Mouse (Mus musculus) forebrain, embryonic 16.5 days (tissue): ENCODE measurements at regions not wholly inside any gene's neighbourhood (a gene's known extent, or its start where the extent isn't known, plus 50 kb on each side); places are given as distances from the start of the nearest gene placed in this dataset.
A peak's percentile ranks its signal among the peaks of the same experiment; 100 is the strongest.

Experiments used
- ATAC-seq: fragments of 200-750 bp; cut with Nextera tagmentation; 2 replicates; pipeline ENCODE4 v1.8.0; 2017; ENCODE audit warnings: mild to moderate bottlenecking, moderate library complexity
- H3K27ac ChIP-seq: fragments of 300-500 bp; sonication (generic); 2 replicates; pipeline ENCODE4 v1.5.1; 2014; ENCODE audit warnings: low read length, control low read depth
- H3K27me3 ChIP-seq: fragments of 300-500 bp; sonication (generic); replicated peaks from 2 replicates; pipeline ENCODE4 v1.6.1; 2014; ENCODE audit warnings: low read length; ENCODE audit not compliant: control insufficient read depth, insufficient read depth
- H3K36me3 ChIP-seq: fragments of 300-500 bp; sonication (generic); 2 replicates; pipeline ENCODE4 v1.6.1; 2014; ENCODE audit not compliant: control insufficient read depth, insufficient read depth
- H3K4me1 ChIP-seq: fragments of 300-500 bp; sonication (generic); replicated peaks from 2 replicates; pipeline ENCODE4 v1.6.1; 2014; ENCODE audit warnings: low read length; ENCODE audit not compliant: control insufficient read depth, insufficient read depth
- H3K4me2 ChIP-seq: fragments of 300-500 bp; sonication (generic); 2 replicates; pipeline ENCODE4 v1.6.1; 2014; ENCODE audit warnings: mild to moderate bottlenecking, low read length, control low read depth
- H3K4me3 ChIP-seq: fragments of 300-500 bp; sonication (generic); replicated peaks from 2 replicates; pipeline ENCODE4 v1.5.1; 2014; ENCODE audit warnings: mild to moderate bottlenecking, low read length, control low read depth
- H3K9ac ChIP-seq: fragments of 300-500 bp; sonication (generic); replicated peaks from 2 replicates; pipeline ENCODE4 v1.6.1; 2014; ENCODE audit warnings: low read depth, low read length, control low read depth
- H3K9me3 ChIP-seq: fragments of 300-500 bp; sonication (generic); 2 replicates; pipeline ENCODE4 v1.6.1; 2016; ENCODE audit warnings: low read length; ENCODE audit not compliant: control insufficient read depth
- WGBS: fragments of 180-500 bp; shearing (Covaris S2); extraction: QIAGEN DNeasy Blood & Tissue Kit; methylation state at CpG from one replicate; pipeline ENCODE4 v1.1.7; 2014; 5-methylcytosine and 5-hydroxymethylcytosine counted together

GRCm38 (mm10) chr4:55874875-55875274 lies 342.6 kb upstream of the Klf4 start:
- no peak overlapping the region for H3K9ac ChIP-seq
- 0 out of 2 replicates have a peak, but pooled peaks have one; percentile 31 for ATAC-seq
- H3K27me3 ChIP-seq, result no peaks in the 10 kb centered on the region
- H3K4me3 ChIP-seq, result no peak overlapping the region
- no peaks in the 10 kb centered on the region for H3K36me3 ChIP-seq
- WGBS, result 51% methylated on average over 7 of the region's 7 CpGs
- peaks cover 8% of the 10 kb centered on the region for H3K4me1 ChIP-seq
- no peak overlapping the region for H3K4me2 ChIP-seq
- H3K27ac ChIP-seq, result peak overlapping the region; percentile 37; the same call in 1 of the 2 replicates
- no peaks in the 10 kb centered on the region for H3K9me3 ChIP-seq

GRCm38 (mm10) chr4:55874276-55874675 lies 342.0 kb upstream of the Klf4 start:
- 72% methylated on average over 4 of the region's 4 CpGs for WGBS
- no peaks in the 10 kb centered on the region for H3K36me3 ChIP-seq
- no peaks in the 10 kb centered on the region for H3K27me3 ChIP-seq
- no peak for ATAC-seq
- H3K9ac ChIP-seq, result no peak overlapping the region
- H3K9me3 ChIP-seq, result no peaks in the 10 kb centered on the region
- no peak overlapping the region for H3K27ac ChIP-seq
- H3K4me2 ChIP-seq, result no peak overlapping the region
- no peak overlapping the region for H3K4me3 ChIP-seq
- H3K4me1 ChIP-seq, result peaks cover 8% of the 10 kb centered on the region

GRCm38 (mm10) chr4:55860055-55860454 lies 327.8 kb upstream of the Klf4 start:
- ATAC-seq, result no peak
- H3K9me3 ChIP-seq, result no peaks in the 10 kb centered on the region
- H3K36me3 ChIP-seq, result no peaks in the 10 kb centered on the region
- no peak overlapping the region for H3K4me3 ChIP-seq
- H3K27ac ChIP-seq, result no peak overlapping the region
- H3K9ac ChIP-seq, result no peak overlapping the region
- no peak overlapping the region for H3K4me2 ChIP-seq
- 72% methylated on average over 2 of the region's 2 CpGs for WGBS
- H3K27me3 ChIP-seq, result no peaks in the 10 kb centered on the region
- H3K4me1 ChIP-seq, result no peaks in the 10 kb centered on the region

- no peak for ATAC-seq
Measured at GRCm38 (mm10) chr4:55859211-55859761, 327.0 kb upstream of the Klf4 start.

GRCm38 (mm10) chr4:55851430-55851829 lies 319.2 kb upstream of the Klf4 start:
- Histone ChIP-seq H3K27ac (no peak overlapping the region), H3K36me3 (no peaks in the 10 kb centered on the region), H3K9ac (no peak overlapping the region), H3K4me2 (no peak overlapping the region), H3K4me1 (no peaks in the 10 kb centered on the region), H3K9me3 (no peaks in the 10 kb centered on the region), H3K4me3 (no peak overlapping the region), H3K27me3 (no peaks in the 10 kb centered on the region)
- WGBS, result 100% methylated on average over 1 of the region's 1 CpGs
- ATAC-seq, result no peak

More at GRCm38 (mm10) chr4:55859211-55859761, 327.0 kb upstream of the Klf4 start:
- H3K4me1 ChIP-seq, result no peaks in the 10 kb centered on the region
- H3K27me3 ChIP-seq, result no peaks in the 10 kb centered on the region
- no peaks in the 10 kb centered on the region for H3K9me3 ChIP-seq
- H3K27ac ChIP-seq, result no peak overlapping the region
- H3K36me3 ChIP-seq, result no peaks in the 10 kb centered on the region
- no peak overlapping the region for H3K9ac ChIP-seq
- H3K4me2 ChIP-seq, result no peak overlapping the region
- 84% methylated on average over 2 of the region's 2 CpGs for WGBS
- H3K4me3 ChIP-seq, result no peak overlapping the region

GRCm38 (mm10) chr4:55851027-55851426 lies 318.8 kb upstream of the Klf4 start:
- no peak for ATAC-seq
- H3K4me1 ChIP-seq, result no peaks in the 10 kb centered on the region
- 84% methylated on average over 5 of the region's 5 CpGs for WGBS

GRCm38 (mm10) chr4:55843727-55844401 lies 311.6 kb upstream of the Klf4 start:
- 43% methylated on average over 12 of the region's 12 CpGs for WGBS
- H3K4me3 ChIP-seq, result no peak overlapping the region

More at GRCm38 (mm10) chr4:55851027-55851426, 318.8 kb upstream of the Klf4 start:
- no peak overlapping the region for H3K9ac ChIP-seq
- H3K4me3 ChIP-seq, result no peak overlapping the region
- no peak overlapping the region for H3K4me2 ChIP-seq
- no peaks in the 10 kb centered on the region for H3K9me3 ChIP-seq
- no peak overlapping the region for H3K27ac ChIP-seq
- no peaks in the 10 kb centered on the region for H3K36me3 ChIP-seq
- H3K27me3 ChIP-seq, result no peaks in the 10 kb centered on the region

GRCm38 (mm10) chr4:55838568-55838967 lies 306.3 kb upstream of the Klf4 start:
- H3K27me3 ChIP-seq, result no peaks in the 10 kb centered on the region
- no peak overlapping the region for H3K4me2 ChIP-seq
- no peaks in the 10 kb centered on the region for H3K4me1 ChIP-seq
- H3K9ac ChIP-seq, result no peak overlapping the region
- no peaks in the 10 kb centered on the region for H3K9me3 ChIP-seq
- 85% methylated on average over 3 of the region's 3 CpGs for WGBS
- H3K4me3 ChIP-seq, result no peak overlapping the region
- H3K27ac ChIP-seq, result no peak overlapping the region
- ATAC-seq, result no peak
- no peaks in the 10 kb centered on the region for H3K36me3 ChIP-seq

More at GRCm38 (mm10) chr4:55843727-55844401, 311.6 kb upstream of the Klf4 start:
- no peak for ATAC-seq
- peaks cover 4% of the 10 kb centered on the region; the same call in 1 of the 2 replicates for H3K4me1 ChIP-seq
- H3K36me3 ChIP-seq, result no peaks in the 10 kb centered on the region
- no peak overlapping the region for H3K9ac ChIP-seq
- no peaks in the 10 kb centered on the region for H3K27me3 ChIP-seq
- no peaks in the 10 kb centered on the region for H3K9me3 ChIP-seq
- H3K4me2 ChIP-seq, result no peak overlapping the region
- no peak overlapping the region for H3K27ac ChIP-seq

GRCm38 (mm10) chr4:55824047-55824760 lies 291.9 kb upstream of the Klf4 start:
- no peak for ATAC-seq
- no peak overlapping the region for H3K4me2 ChIP-seq
- H3K4me3 ChIP-seq, result no peak overlapping the region
- H3K9ac ChIP-seq, result no peak overlapping the region
- H3K4me1 ChIP-seq, result no peaks in the 10 kb centered on the region
- no peaks in the 10 kb centered on the region for H3K27me3 ChIP-seq
- no peaks in the 10 kb centered on the region for H3K9me3 ChIP-seq
- WGBS, result 80% methylated on average over 9 of the region's 9 CpGs
- H3K27ac ChIP-seq, result no peak overlapping the region
- H3K36me3 ChIP-seq, result no peaks in the 10 kb centered on the region
